Mouse (Mus musculus): ENCODE data around the gene Fer1l5. TPM values are rescaled to one million over a fixed set of nuclear protein-coding genes. Genes with fewer than 3 reads are reported as not detected.

Fer1l5 gene
- not detected for polyA plus RNA-seq (2015; fragmentation: Illumina TruSeq; extraction: RNeasy Lipid Tissue Mini Kit (QIAGEN cat#74804); ENCODE audit: insufficient read depth, low read depth, low replicate concordance)

DNA sequence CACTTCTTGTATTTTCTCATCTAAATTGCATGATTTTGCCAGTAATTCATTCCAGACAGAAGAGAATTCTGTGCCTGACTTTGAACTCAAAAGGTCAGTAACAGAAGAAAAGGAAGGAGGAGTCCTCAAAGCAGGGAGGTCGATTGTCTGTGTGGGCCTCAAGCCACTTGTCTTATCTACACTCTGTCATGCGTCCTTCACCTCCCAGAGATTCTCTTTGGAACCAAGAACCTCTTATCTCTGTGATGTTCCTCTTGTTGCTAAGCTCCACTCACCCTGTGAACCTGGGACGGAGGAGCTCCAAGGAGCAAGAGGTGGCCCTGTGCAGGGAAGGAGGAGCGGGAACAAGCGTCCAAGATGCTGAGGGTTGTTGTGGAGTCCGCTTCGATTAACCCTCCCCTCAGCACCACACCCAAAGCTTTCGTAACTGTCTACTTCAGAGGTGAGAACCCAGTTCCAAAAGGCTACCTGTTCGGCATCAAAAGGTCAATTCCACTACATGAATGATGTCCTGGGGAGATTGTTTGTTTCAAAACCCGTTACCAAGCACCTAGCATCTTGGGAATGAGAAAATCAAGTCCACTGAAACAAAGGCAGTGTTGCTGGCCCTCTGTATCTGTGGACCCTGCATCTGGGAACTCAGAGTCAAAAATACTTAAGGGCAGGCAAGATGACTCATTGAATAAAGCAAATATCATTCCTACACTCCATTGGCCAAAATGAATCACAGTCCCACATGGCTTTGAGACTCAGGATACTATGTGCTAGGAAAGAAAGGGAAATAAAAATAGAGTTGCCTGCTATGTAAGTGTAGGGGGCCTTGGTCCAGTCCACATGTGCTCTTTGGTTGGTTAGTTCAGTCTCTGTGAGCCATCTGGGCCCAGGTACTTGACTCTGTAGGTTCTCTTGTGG lies at the start of gene Fer1l5:
Gene Fer1l5 (plus strand): TSS at position 358 of the 912 bp plus-strand sequence.

GRCm38 (mm10) chr1:36368969-36369645 lies 3.0 kb upstream of the Fer1l5 start, which contains the start of gene Kansl3:
Kansl3 (minus strand) TSS chr1:36369181.

DNA sequence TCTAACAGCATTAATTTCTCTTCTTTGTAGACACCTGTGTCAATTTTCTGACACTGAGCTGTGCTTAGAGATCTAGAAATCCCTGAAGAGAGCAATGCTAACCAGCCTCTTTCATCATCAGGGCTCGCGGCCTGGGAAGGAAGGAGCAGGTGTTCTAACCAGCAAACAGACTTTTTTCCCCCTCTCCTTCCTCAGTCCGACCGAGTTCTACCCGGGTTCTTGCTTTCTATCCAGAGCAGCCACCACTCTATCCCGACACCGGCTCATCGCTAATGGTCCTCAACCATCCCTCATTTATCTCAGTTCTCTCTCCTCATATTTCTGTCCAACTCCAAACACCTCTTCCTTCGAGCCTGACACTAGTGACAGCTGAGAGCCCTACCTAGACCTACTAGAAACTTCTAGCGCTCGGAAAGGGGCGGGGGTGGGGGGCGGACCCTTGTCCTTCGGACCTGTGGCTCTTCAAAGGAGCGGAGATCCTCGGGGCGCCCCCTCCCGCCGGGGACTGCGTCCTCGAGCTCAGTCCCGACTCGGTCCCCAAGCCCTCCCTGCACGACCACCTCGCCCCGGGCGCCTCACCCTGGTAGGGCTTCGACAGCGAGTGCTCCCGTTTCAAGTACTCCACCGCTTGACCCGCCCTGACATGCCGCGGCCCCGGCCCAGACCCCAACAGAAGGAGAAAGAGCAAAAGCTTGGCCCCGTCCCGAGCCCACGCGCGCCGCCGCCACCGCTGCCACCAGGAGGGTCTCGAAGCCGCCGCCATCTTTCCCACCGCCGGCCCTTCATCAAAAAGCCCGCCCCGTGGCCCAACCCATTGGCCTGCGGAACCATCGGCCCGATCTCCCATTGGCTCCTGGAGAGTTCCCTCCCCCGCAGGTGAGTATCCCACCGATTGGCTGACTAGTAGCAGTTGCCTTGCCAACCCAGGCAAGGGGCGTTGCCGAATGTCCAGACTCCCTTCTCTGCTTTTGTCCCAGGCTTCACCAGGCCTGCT lies 72.7 kb downstream of the Fer1l5 start, which contains the start of gene Lman2l:
Gene Lman2l (minus strand): TSS at position 801 of the 994 bp plus-strand sequence.

DNA sequence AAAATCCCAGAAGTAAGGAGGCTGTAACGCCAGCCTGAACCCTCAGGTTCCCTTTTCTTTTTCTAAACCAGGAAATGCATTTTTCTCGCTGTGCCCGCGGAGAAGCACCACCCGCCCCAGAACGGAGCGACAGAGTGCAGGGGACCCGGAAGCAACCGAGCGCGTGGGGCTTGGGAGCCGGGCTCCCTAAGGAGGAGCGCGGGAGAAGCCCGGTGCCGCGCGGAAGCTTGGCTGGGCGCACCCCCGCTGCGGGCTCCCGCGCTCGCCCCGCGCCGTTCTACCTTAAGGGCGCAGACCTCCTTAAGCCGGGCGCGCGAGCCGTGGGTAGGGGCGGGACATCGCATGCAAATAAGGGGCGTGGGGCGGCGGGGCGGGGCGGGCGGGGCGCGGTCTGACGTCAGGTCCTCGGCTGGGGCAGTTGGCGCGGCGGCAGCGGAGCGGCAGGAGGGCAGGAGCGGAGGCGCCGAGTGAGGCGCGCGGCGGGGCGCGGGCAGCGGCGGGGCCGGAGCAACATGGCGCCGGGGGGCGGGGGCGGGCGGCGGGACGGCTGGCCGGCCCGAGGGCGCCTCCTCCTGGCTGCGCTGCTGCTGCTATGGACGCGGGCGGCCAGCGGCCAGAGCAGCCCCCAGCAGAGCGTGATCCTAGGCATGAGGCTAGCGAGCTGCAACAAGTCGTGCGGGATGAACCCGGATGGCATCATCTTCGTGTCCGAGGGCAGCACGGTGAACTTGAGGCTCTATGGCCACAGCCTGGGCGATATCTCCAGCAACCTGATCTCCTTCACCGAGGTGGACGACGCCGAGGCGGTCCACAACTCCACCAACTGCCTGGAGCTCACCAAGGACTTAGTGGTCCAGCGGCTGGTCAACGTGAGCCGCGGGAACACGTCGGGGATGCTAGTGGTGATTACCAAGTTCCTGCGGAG lies 99.4 kb downstream of the Fer1l5 start, which contains the start of gene Cnnm4:
Gene Cnnm4 (plus strand): TSS at position 440 of the 925 bp plus-strand sequence.

Other genes starting within 250 kb of the Fer1l5 start
- 12.0 TPM for gene Uggt1, start 127.6 kb upstream of the Fer1l5 start, polyA plus RNA-seq (2015; fragmentation: Illumina TruSeq; extraction: RNeasy Lipid Tissue Mini Kit (QIAGEN cat#74804); ENCODE audit: insufficient read depth, low read depth, low replicate concordance)
- gene Neurl3, start 97.6 kb upstream of the Fer1l5 start, polyA plus RNA-seq (2015; fragmentation: Illumina TruSeq; extraction: RNeasy Lipid Tissue Mini Kit (QIAGEN cat#74804); ENCODE audit: insufficient read depth, low read depth, low replicate concordance), result 3.4 TPM
- gene Arid5a, start 64.6 kb upstream of the Fer1l5 start, polyA plus RNA-seq (2015; fragmentation: Illumina TruSeq; extraction: RNeasy Lipid Tissue Mini Kit (QIAGEN cat#74804); ENCODE audit: insufficient read depth, low read depth, low replicate concordance), result 3.9 TPM
- gene Kansl3, start 3.1 kb upstream of the Fer1l5 start, polyA plus RNA-seq (2015; fragmentation: Illumina TruSeq; extraction: RNeasy Lipid Tissue Mini Kit (QIAGEN cat#74804); ENCODE audit: insufficient read depth, low read depth, low replicate concordance), result 9.1 TPM
- 6.6 TPM for gene Lman2l, start 73.0 kb downstream of the Fer1l5 start, polyA plus RNA-seq (2015; fragmentation: Illumina TruSeq; extraction: RNeasy Lipid Tissue Mini Kit (QIAGEN cat#74804); ENCODE audit: insufficient read depth, low read depth, low replicate concordance)
- 0.68 TPM for gene Cnnm4, start 99.3 kb downstream of the Fer1l5 start, polyA plus RNA-seq (2015; fragmentation: Illumina TruSeq; extraction: RNeasy Lipid Tissue Mini Kit (QIAGEN cat#74804); ENCODE audit: insufficient read depth, low read depth, low replicate concordance)
- gene Cnnm3, start 139.6 kb downstream of the Fer1l5 start, polyA plus RNA-seq (2015; fragmentation: Illumina TruSeq; extraction: RNeasy Lipid Tissue Mini Kit (QIAGEN cat#74804); ENCODE audit: insufficient read depth, low read depth, low replicate concordance), result 4.8 TPM
- 7.4 TPM for gene Ankrd23, start 164.6 kb downstream of the Fer1l5 start, polyA plus RNA-seq (2015; fragmentation: Illumina TruSeq; extraction: RNeasy Lipid Tissue Mini Kit (QIAGEN cat#74804); ENCODE audit: insufficient read depth, low read depth, low replicate concordance)
- not detected for gene Gm42417, start 167.1 kb downstream of the Fer1l5 start, polyA plus RNA-seq (2015; fragmentation: Illumina TruSeq; extraction: RNeasy Lipid Tissue Mini Kit (QIAGEN cat#74804); ENCODE audit: insufficient read depth, low read depth, low replicate concordance)
- 3.1 TPM for gene Ankrd39, start 175.2 kb downstream of the Fer1l5 start, polyA plus RNA-seq (2015; fragmentation: Illumina TruSeq; extraction: RNeasy Lipid Tissue Mini Kit (QIAGEN cat#74804); ENCODE audit: insufficient read depth, low read depth, low replicate concordance)
- 3.9 TPM for gene Sema4c, start 186.1 kb downstream of the Fer1l5 start, polyA plus RNA-seq (2015; fragmentation: Illumina TruSeq; extraction: RNeasy Lipid Tissue Mini Kit (QIAGEN cat#74804); ENCODE audit: insufficient read depth, low read depth, low replicate concordance)

All from pancreas, adult 10 weeks (tissue).